Mouse (Mus musculus): Measurements from ENCODE around the gene Psma7.

- TF ChIP-seq CTCF (IDR thresholded peaks at IDR 0.05; ENCODE audit: control insufficient read depth, insufficient read depth, insufficient replicate concordance, low read depth, low read length), result no peak
- no peak for TF ChIP-seq POLR2A (IDR thresholded peaks at IDR 0.05; ENCODE audit: control insufficient read depth, low read depth, low read length)
These were observed 40.6 kb downstream of the Psma7 start for GRCm38 (mm10) chr2:180001635-180002034.
